Mouse (Mus musculus) embryonic facial prominence, embryonic 11.5 days (tissue): ENCODE measurements around the gene Olfr857. TPM values are rescaled to one million over a fixed set of nuclear protein-coding genes. Genes with fewer than 3 reads are reported as not detected.

Experiments used
- polyA plus RNA-seq: library from polyadenylated mRNA; unstranded; fragments of >200 nt; fragmentation: Nextera tagmentation; extraction: Ambion mirVana; gene quantifications from 2 replicates; pipeline ENCODE4 v1.2.1, GENCODE M21; 2014

The Olfr857 gene
- polyA plus RNA-seq, 1 experiment from 2014 or later: not detected

Other genes starting within 250 kb of the Olfr857 start
- not detected in 2 replicates for gene Olfr850, start 231.2 kb upstream of the Olfr857 start, polyA plus RNA-seq
- gene Olfr851, start 216.1 kb upstream of the Olfr857 start, polyA plus RNA-seq: not detected in 2 replicates
- gene Olfr853, start 168.4 kb upstream of the Olfr857 start, polyA plus RNA-seq: not detected in 2 replicates
- gene Olfr854, start 142.1 kb upstream of the Olfr857 start, polyA plus RNA-seq: not detected in 2 replicates
- not detected in 2 replicates for gene Olfr855, start 126.8 kb upstream of the Olfr857 start, polyA plus RNA-seq
- gene Zfp317, start 87.3 kb upstream of the Olfr857 start, polyA plus RNA-seq: 37.0 and 37.2 TPM in 2 replicates
- gene Olfr58, start 70.8 kb downstream of the Olfr857 start, polyA plus RNA-seq: not detected in 2 replicates
- not detected in 2 replicates for gene Olfr859, start 95.5 kb downstream of the Olfr857 start, polyA plus RNA-seq
- not detected in 2 replicates for gene Olfr860, start 140.3 kb downstream of the Olfr857 start, polyA plus RNA-seq
- gene Olfr862, start 178.6 kb downstream of the Olfr857 start, polyA plus RNA-seq: not detected in 2 replicates
- gene Olfr77, start 207.4 kb downstream of the Olfr857 start, polyA plus RNA-seq: 0.20 and 0.28 TPM in 2 replicates